Mouse (Mus musculus) spleen, adult 18-20 months (tissue): ENCODE results near the gene Tmem245.
"Not testable (repeated sequence)": the region's sequence is repeated elsewhere in the genome, so short reads cannot be mapped to it uniquely, and the experiment has no call there.

ENCODE experiments used
- DNase-seq, 2 experiments: peaks; one replicate each; pipeline ENCODE4 v3.0.0; 2022; ENCODE audit warnings: mixed read lengths in 2 of 2

Gene Tmem245

GRCm38 (mm10) chr4:56922229-56922628, 25.0 kb downstream of the Tmem245 start:
- DNase-seq: no peak

- peak; percentile 33 to 35 for DNase-seq
These were observed 31.4 kb downstream of the Tmem245 start for GRCm38 (mm10) chr4:56915732-56916325.

GRCm38 (mm10) chr4:56914761-56915160, 32.5 kb downstream of the Tmem245 start:
- DNase-seq: no peak

GRCm38 (mm10) chr4:56914338-56914737, 32.9 kb downstream of the Tmem245 start:
- no peak for DNase-seq

GRCm38 (mm10) chr4:56912382-56913001, 34.7 kb downstream of the Tmem245 start:
- DNase-seq: no peak

GRCm38 (mm10) chr4:56909568-56909967, 37.7 kb downstream of the Tmem245 start:
- no peak for DNase-seq

- no peak for DNase-seq
These were observed 39.6 kb downstream of the Tmem245 start for GRCm38 (mm10) chr4:56907671-56908070.

- DNase-seq: no peak
These were observed 40.3 kb downstream of the Tmem245 start for GRCm38 (mm10) chr4:56906926-56907325.

GRCm38 (mm10) chr4:56905507-56905906, 41.7 kb downstream of the Tmem245 start:
- no peak for DNase-seq

GRCm38 (mm10) chr4:56901671-56902070, 45.6 kb downstream of the Tmem245 start:
- no peak for DNase-seq

- no peak for DNase-seq
These were observed 48.0 kb downstream of the Tmem245 start for GRCm38 (mm10) chr4:56899216-56899615.

- no peak for DNase-seq
These were observed 49.7 kb downstream of the Tmem245 start for GRCm38 (mm10) chr4:56897511-56897910.

- no peak for DNase-seq
These were observed 53.0 kb downstream of the Tmem245 start for GRCm38 (mm10) chr4:56894196-56894595.

GRCm38 (mm10) chr4:56892501-56893115, 54.6 kb downstream of the Tmem245 start:
- no peak for DNase-seq

- DNase-seq: no peak
These were observed 58.8 kb downstream of the Tmem245 start for GRCm38 (mm10) chr4:56888483-56888882.

GRCm38 (mm10) chr4:56886286-56886979, 60.8 kb downstream of the Tmem245 start:
- DNase-seq: no peak

GRCm38 (mm10) chr4:56880036-56880703, 67.1 kb downstream of the Tmem245 start:
- no peak for DNase-seq

- no peak for DNase-seq
These were observed 68.3 kb downstream of the Tmem245 start for GRCm38 (mm10) chr4:56878971-56879370.

GRCm38 (mm10) chr4:56870541-56870940, 76.7 kb downstream of the Tmem245 start:
- DNase-seq: not testable (repeated sequence)

- no peak for DNase-seq
These were observed 79.5 kb downstream of the Tmem245 start for GRCm38 (mm10) chr4:56867761-56868160.

- DNase-seq: no peak
These were observed 81.3 kb downstream of the Tmem245 start for GRCm38 (mm10) chr4:56865971-56866370.

GRCm38 (mm10) chr4:56865003-56865511, 82.2 kb downstream of the Tmem245 start, which contains the start of gene Ctnnal1:
TSS of gene Ctnnal1 (minus strand) at chr4:56865188.
- DNase-seq: peak; percentile 87 to 88
